Mouse (Mus musculus): ENCODE measurements around the gene Bag2. TPM values are rescaled to one million over a fixed set of nuclear protein-coding genes. Genes with fewer than 3 reads are reported as not detected.
A peak's percentile ranks its signal among the peaks of the same experiment; 100 is the strongest.

The Bag2 gene
- polyA plus RNA-seq, 1 experiment: 18.0 TPM

DNA sequence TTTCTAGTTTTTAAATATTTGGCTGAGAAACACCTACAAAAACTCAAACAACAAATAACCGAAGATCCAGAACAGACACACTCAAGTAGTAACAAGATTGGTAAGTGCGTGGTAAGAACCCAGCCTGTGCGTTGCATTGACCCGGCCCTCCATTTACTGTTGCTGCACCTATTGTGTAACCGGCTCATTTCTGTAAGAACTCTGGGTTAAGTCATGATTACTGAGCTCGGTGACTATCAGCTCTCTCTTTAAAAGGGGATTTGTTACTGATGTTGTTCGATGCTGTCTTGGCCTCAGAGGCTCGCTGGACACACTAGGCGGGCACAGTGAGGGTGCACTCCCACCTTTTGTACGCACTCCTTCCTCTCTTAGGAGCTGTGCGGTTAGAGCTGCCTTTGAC lies 19.3 kb downstream of the Bag2 start:
- H3K27me3 ChIP-seq (replicated peaks; ENCODE audit: control insufficient read depth, insufficient read depth, low read length): no peaks in the 10 kb centered on the region
- H3K4me1 ChIP-seq (ENCODE audit: control insufficient read depth, insufficient read depth, low read length): peaks cover 14% of the 10 kb centered on the region; the same call in 1 of the 2 replicates
- H3K27ac ChIP-seq (ENCODE audit: insufficient read depth, low read depth, low read length): no peak overlapping the region
- H3K36me3 ChIP-seq (ENCODE audit: control insufficient read depth, insufficient read depth, low read length): no peaks in the 10 kb centered on the region
- TF ChIP-seq CTCF (conservative IDR thresholded peaks at IDR 0.05; ENCODE audit: insufficient read depth, insufficient read length, low read depth, low read length) (no peak), POLR2A (IDR thresholded peaks at IDR 0.05; ENCODE audit: low read depth, low read length) (no peak)
- no peak for DNase-seq
- no peak overlapping the region for H3K4me3 ChIP-seq (ENCODE audit: insufficient read depth, low read depth, low read length)
- WGBS: 95% methylated on average over 11 of the region's 11 CpGs

DNA sequence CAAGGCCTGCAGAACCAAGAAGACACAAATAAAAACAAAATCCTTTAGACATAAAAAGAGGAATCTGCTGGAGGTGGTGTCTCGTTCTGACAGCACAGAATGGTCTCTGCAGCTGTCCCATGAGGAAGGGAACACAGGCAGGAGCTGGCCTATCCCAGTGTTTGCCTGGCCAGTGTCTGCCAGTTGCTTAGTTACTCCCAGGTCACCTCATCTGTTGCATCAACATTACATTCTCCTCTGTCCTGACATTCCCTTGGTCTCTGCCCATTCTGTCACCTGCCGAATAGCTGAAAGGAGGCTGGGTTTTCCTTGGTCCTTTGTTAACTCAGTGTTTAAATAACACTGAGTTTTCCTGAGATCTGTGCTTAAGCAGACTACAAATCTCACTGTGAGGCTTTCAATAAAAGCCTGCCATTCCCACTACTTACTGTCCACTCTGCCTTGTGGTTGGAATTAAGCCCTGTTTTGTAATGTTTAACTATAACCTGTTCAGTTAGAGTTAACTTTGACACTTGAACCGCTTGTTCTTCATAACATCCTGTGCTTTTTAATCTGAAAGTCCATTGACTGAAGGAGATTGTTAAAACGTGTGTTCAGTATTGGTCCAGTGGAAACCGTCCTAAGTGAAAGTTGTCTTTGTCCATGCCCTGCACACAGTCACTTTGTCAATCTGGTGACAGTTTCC lies 23.5 kb downstream of the Bag2 start:
- Histone ChIP-seq H3K4me1 (ENCODE audit: control insufficient read depth, insufficient read depth, low read length) (peaks cover 14% of the 10 kb centered on the region; the same call in 1 of the 2 replicates), H3K27me3 (replicated peaks; ENCODE audit: control insufficient read depth, insufficient read depth, low read length) (no peaks in the 10 kb centered on the region), H3K27ac (ENCODE audit: insufficient read depth, low read depth, low read length) (peak overlapping the region; percentile 77), H3K4me3 (ENCODE audit: insufficient read depth, low read depth, low read length) (peak overlapping the region; percentile 36), H3K36me3 (ENCODE audit: control insufficient read depth, insufficient read depth, low read length) (no peaks in the 10 kb centered on the region)
- peak; percentile 77 for DNase-seq
- 53% methylated on average over 5 of the region's 5 CpGs for WGBS
- TF ChIP-seq POLR2A (IDR thresholded peaks at IDR 0.05; ENCODE audit: low read depth, low read length): no peak

DNA sequence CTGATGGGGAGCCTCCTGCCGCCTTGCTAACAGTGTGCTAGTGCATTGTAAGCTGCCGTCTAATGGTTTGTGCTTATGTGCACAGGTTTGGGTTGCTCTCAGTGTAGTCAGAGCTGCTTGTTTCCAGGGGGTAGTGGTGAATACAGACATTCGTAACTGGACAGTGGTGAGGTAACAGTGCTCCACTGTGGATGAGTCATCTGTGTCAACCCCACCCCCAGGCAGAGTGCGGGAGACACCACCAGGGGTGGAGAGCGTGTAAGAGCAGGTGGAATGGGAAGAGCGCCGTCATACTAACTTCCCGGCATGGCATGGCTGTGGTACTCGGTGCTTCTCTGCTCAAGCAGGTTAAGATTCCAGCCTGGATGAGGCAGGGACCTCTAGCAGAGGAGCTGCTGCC lies 24.6 kb downstream of the Bag2 start:
- DNase-seq: no peak
- Histone ChIP-seq H3K27me3 (replicated peaks; ENCODE audit: control insufficient read depth, insufficient read depth, low read length) (no peaks in the 10 kb centered on the region), H3K4me3 (ENCODE audit: insufficient read depth, low read depth, low read length) (no peak overlapping the region), H3K27ac (ENCODE audit: insufficient read depth, low read depth, low read length) (no peak overlapping the region), H3K4me1 (ENCODE audit: control insufficient read depth, insufficient read depth, low read length) (peaks cover 14% of the 10 kb centered on the region; the same call in 1 of the 2 replicates), H3K36me3 (ENCODE audit: control insufficient read depth, insufficient read depth, low read length) (no peaks in the 10 kb centered on the region)
- WGBS: 81% methylated on average over 9 of the region's 9 CpGs
- TF ChIP-seq CTCF (conservative IDR thresholded peaks at IDR 0.05; ENCODE audit: insufficient read depth, insufficient read length, low read depth, low read length): no peak
- TF ChIP-seq POLR2A (IDR thresholded peaks at IDR 0.05; ENCODE audit: low read depth, low read length): no peak

DNA sequence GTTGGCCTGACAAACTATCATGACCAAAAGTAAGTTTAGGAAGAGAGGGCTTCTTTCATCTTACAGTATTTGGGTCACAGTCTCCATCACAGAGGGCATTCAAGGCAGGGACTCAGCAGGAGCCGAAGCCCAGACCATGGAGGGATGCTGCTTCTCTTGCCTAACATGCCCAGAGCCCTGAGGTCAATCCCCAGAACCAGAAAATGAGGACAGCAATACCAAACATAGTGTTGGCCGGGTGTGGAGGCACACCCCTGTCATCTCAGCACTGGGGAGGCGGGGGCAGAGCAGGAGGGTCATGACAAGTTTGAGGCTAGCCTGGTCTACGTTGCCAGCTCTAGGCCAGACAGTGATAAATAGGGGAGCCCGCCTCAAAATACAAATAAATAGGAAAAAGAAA lies 32.5 kb downstream of the Bag2 start:
- WGBS: 86% methylated on average over 5 of the region's 5 CpGs
- Histone ChIP-seq H3K4me1 (ENCODE audit: control insufficient read depth, insufficient read depth, low read length) (no peaks in the 10 kb centered on the region), H3K27ac (ENCODE audit: insufficient read depth, low read depth, low read length) (no peak overlapping the region), H3K27me3 (replicated peaks; ENCODE audit: control insufficient read depth, insufficient read depth, low read length) (no peaks in the 10 kb centered on the region), H3K36me3 (ENCODE audit: control insufficient read depth, insufficient read depth, low read length) (no peaks in the 10 kb centered on the region; the same call in 1 of the 2 replicates), H3K4me3 (ENCODE audit: insufficient read depth, low read depth, low read length) (no peak overlapping the region)
- DNase-seq: no peak
- TF ChIP-seq POLR2A (IDR thresholded peaks at IDR 0.05; ENCODE audit: low read depth, low read length): no peak
- TF ChIP-seq CTCF (conservative IDR thresholded peaks at IDR 0.05; ENCODE audit: insufficient read depth, insufficient read length, low read depth, low read length): no peak

DNA sequence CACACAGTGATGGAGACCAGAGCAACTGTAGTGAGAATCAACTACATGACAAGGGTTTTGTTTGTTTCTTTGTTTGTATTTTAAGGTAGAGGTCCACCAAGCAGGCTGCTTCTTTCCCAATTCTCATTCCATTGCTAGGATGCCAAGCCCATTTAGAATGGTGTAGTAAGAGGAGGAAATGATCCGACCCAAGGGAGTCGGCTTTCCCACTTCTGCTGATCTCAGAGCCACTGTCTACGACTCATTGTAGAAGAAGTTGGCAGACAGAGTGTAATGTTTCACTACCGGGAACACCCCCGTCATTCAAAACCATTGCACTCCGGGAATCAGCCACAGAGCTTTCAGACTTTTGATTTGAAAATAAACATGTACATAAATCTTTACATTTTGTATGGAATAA lies 33.1 kb downstream of the Bag2 start:
- WGBS: 51% methylated on average over 6 of the region's 6 CpGs
- Histone ChIP-seq H3K4me1 (ENCODE audit: control insufficient read depth, insufficient read depth, low read length) (no peaks in the 10 kb centered on the region), H3K27ac (ENCODE audit: insufficient read depth, low read depth, low read length) (no peak overlapping the region), H3K4me3 (ENCODE audit: insufficient read depth, low read depth, low read length) (no peak overlapping the region), H3K27me3 (replicated peaks; ENCODE audit: control insufficient read depth, insufficient read depth, low read length) (no peaks in the 10 kb centered on the region), H3K36me3 (ENCODE audit: control insufficient read depth, insufficient read depth, low read length) (no peaks in the 10 kb centered on the region; the same call in 1 of the 2 replicates)
- TF ChIP-seq CTCF (conservative IDR thresholded peaks at IDR 0.05; ENCODE audit: insufficient read depth, insufficient read length, low read depth, low read length) (no peak), POLR2A (IDR thresholded peaks at IDR 0.05; ENCODE audit: low read depth, low read length) (no peak)
- DNase-seq: no peak

DNA sequence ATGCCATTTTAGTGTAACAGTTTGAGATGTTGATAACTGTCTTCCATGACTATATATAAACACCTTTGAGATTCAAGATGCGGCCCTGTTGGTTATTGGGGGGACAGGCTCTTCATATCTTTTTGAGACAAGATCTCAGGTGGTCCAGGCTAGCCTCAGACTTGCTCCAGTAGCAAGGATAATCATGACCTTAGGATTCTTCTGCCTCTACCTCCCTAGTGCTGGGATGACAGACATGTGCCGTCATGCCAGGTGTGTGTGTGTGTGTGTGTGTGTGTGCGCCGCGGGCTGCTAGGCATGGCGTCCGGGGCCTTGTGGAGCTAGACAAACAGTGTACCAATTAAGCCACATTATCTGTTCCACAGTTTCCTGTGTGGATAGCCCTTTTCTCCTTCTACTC lies 36.6 kb downstream of the Bag2 start:
- H3K4me1 ChIP-seq (ENCODE audit: control insufficient read depth, insufficient read depth, low read length): no peaks in the 10 kb centered on the region
- H3K27ac ChIP-seq (ENCODE audit: insufficient read depth, low read depth, low read length): no peak overlapping the region
- H3K27me3 ChIP-seq (replicated peaks; ENCODE audit: control insufficient read depth, insufficient read depth, low read length): no peaks in the 10 kb centered on the region
- WGBS: 82% methylated on average over 7 of the region's 7 CpGs
- no peak for DNase-seq
- H3K4me3 ChIP-seq (ENCODE audit: insufficient read depth, low read depth, low read length): no peak overlapping the region
- TF ChIP-seq POLR2A (IDR thresholded peaks at IDR 0.05; ENCODE audit: low read depth, low read length): no peak
- TF ChIP-seq CTCF (conservative IDR thresholded peaks at IDR 0.05; ENCODE audit: insufficient read depth, insufficient read length, low read depth, low read length): no peak
- no peaks in the 10 kb centered on the region; the same call in 1 of the 2 replicates for H3K36me3 ChIP-seq (ENCODE audit: control insufficient read depth, insufficient read depth, low read length)

DNA sequence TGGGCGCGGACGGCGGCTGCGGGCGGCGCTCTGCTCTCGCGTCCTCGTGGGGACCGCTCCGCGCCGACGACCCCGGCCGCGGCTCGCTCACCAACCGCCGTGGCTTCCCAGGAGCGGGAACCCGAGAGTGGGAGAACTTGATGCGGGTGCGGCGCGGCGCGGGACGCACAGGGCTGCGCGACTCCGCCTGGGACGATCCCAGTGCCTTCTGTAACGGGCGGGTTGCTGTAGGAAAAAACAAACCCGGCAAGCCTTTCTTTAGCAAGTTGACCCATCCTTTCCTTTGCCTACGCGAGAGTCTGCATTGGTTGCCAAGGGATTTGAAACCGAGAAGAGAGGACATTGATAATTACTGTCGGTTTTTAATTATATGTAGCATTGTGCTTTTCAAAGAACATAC lies 37.4 kb downstream of the Bag2 start:
- H3K27ac ChIP-seq (ENCODE audit: insufficient read depth, low read depth, low read length): peak overlapping the region; percentile 37
- H3K36me3 ChIP-seq (ENCODE audit: control insufficient read depth, insufficient read depth, low read length): no peaks in the 10 kb centered on the region; the same call in 1 of the 2 replicates
- WGBS: under 1% methylated on average over 41 of the region's 41 CpGs
- TF ChIP-seq CTCF (conservative IDR thresholded peaks at IDR 0.05; ENCODE audit: insufficient read depth, insufficient read length, low read depth, low read length): no peak
- TF ChIP-seq POLR2A (IDR thresholded peaks at IDR 0.05; ENCODE audit: low read depth, low read length): no peak
- H3K4me3 ChIP-seq (ENCODE audit: insufficient read depth, low read depth, low read length): peak overlapping the region; percentile 80
- no peak for DNase-seq
- H3K4me1 ChIP-seq (ENCODE audit: control insufficient read depth, insufficient read depth, low read length): no peaks in the 10 kb centered on the region
- H3K27me3 ChIP-seq (replicated peaks; ENCODE audit: control insufficient read depth, insufficient read depth, low read length): no peaks in the 10 kb centered on the region
